Mouse (Mus musculus): Measurements from ENCODE around the gene Morc2a. TPM values are rescaled to one million over a fixed set of nuclear protein-coding genes. Genes with fewer than 3 reads are reported as not detected.
A peak's percentile ranks its signal among the peaks of the same experiment; 100 is the strongest.
"Not testable (repeated sequence)": the region's sequence is repeated elsewhere in the genome, so short reads cannot be mapped to it uniquely, and the experiment has no call there.

Morc2a gene
- polyA plus RNA-seq (2014; fragmentation: Nextera tagmentation; extraction: Ambion mirVana), result 31.0 and 37.0 TPM in 2 replicates

GRCm38 (mm10) chr11:3648964-3649841, at the start of gene Morc2a:
Morc2a (plus strand) TSS chr11:3649191.
- Histone ChIP-seq H3K4me3 (ENCODE audit: low read depth, low read length) (peak within 1 kb of the TSS; percentile 99), H3K4me1 (ENCODE audit: control insufficient read depth, insufficient read depth, low read length) (peaks cover 17% of the 10 kb centered on the region), H3K27ac (ENCODE audit: low read depth, low read length) (peak within 1 kb of the TSS; percentile 95), H3K9me3 (ENCODE audit: control insufficient read depth, low read length) (peaks cover 6% of the 10 kb centered on the region; the same call in 1 of the 2 replicates), H3K36me3 (ENCODE audit: control insufficient read depth, insufficient read depth, low read length) (peaks cover 17% of the 10 kb centered on the region), H3K27me3 (ENCODE audit: control insufficient read depth, insufficient read depth, low read length) (no peaks in the 10 kb centered on the region), H3K4me2 (ENCODE audit: low read depth, low read length) (peak within 1 kb of the TSS; percentile 76), H3K9ac (replicated peaks; ENCODE audit: low read depth, low read length) (peak within 1 kb of the TSS; percentile 94)
- peak; percentile 97 for ATAC-seq (ENCODE audit: low read depth)
- 2% methylated on average over 80 of the region's 81 CpGs for WGBS

- not testable (repeated sequence) for H3K9ac ChIP-seq (replicated peaks; ENCODE audit: low read depth, low read length)
Observed at GRCm38 (mm10) chr11:3601966-3602365, 47.0 kb upstream of the Morc2a start.

GRCm38 (mm10) chr11:3602687-3603086, 46.3 kb upstream of the Morc2a start:
- H3K27me3 ChIP-seq (ENCODE audit: control insufficient read depth, insufficient read depth, low read length); H3K4me1 ChIP-seq (ENCODE audit: control insufficient read depth, insufficient read depth, low read length); H3K36me3 ChIP-seq (ENCODE audit: control insufficient read depth, insufficient read depth, low read length); ATAC-seq (ENCODE audit: low read depth); H3K4me3 ChIP-seq (ENCODE audit: low read depth, low read length); H3K27ac ChIP-seq (ENCODE audit: low read depth, low read length); H3K9me3 ChIP-seq (ENCODE audit: control insufficient read depth, low read length); H3K4me2 ChIP-seq (ENCODE audit: low read depth, low read length); H3K9ac ChIP-seq (replicated peaks; ENCODE audit: low read depth, low read length): not testable (repeated sequence)
- 57% methylated on average over 2 of the region's 2 CpGs for WGBS

More at GRCm38 (mm10) chr11:3601966-3602365, 47.0 kb upstream of the Morc2a start:
- H3K4me2 ChIP-seq (ENCODE audit: low read depth, low read length); H3K27me3 ChIP-seq (ENCODE audit: control insufficient read depth, insufficient read depth, low read length); H3K4me3 ChIP-seq (ENCODE audit: low read depth, low read length); ATAC-seq (ENCODE audit: low read depth); H3K9me3 ChIP-seq (ENCODE audit: control insufficient read depth, low read length); H3K27ac ChIP-seq (ENCODE audit: low read depth, low read length); H3K4me1 ChIP-seq (ENCODE audit: control insufficient read depth, insufficient read depth, low read length); H3K36me3 ChIP-seq (ENCODE audit: control insufficient read depth, insufficient read depth, low read length): not testable (repeated sequence)
- 77% methylated on average over 1 of the region's 1 CpGs for WGBS

GRCm38 (mm10) chr11:3606456-3606855, 42.5 kb upstream of the Morc2a start:
- no peak overlapping the region for H3K4me3 ChIP-seq (ENCODE audit: low read depth, low read length)
- WGBS, result 85% methylated on average over 5 of the region's 5 CpGs
- H3K9ac ChIP-seq (replicated peaks; ENCODE audit: low read depth, low read length), result no peak overlapping the region
- no peak overlapping the region for H3K27ac ChIP-seq (ENCODE audit: low read depth, low read length)
- H3K4me2 ChIP-seq (ENCODE audit: low read depth, low read length), result no peak overlapping the region
- H3K9me3 ChIP-seq (ENCODE audit: control insufficient read depth, low read length), result no peaks in the 10 kb centered on the region
- no peaks in the 10 kb centered on the region for H3K4me1 ChIP-seq (ENCODE audit: control insufficient read depth, insufficient read depth, low read length)
- ATAC-seq (ENCODE audit: low read depth), result no peak
- H3K27me3 ChIP-seq (ENCODE audit: control insufficient read depth, insufficient read depth, low read length), result no peaks in the 10 kb centered on the region
- H3K36me3 ChIP-seq (ENCODE audit: control insufficient read depth, insufficient read depth, low read length), result no peaks in the 10 kb centered on the region

- H3K4me1 ChIP-seq (ENCODE audit: control insufficient read depth, insufficient read depth, low read length), result no peaks in the 10 kb centered on the region
- no peak overlapping the region for H3K9ac ChIP-seq (replicated peaks; ENCODE audit: low read depth, low read length)
- no peaks in the 10 kb centered on the region for H3K9me3 ChIP-seq (ENCODE audit: control insufficient read depth, low read length)
- no peak for ATAC-seq (ENCODE audit: low read depth)
- H3K27me3 ChIP-seq (ENCODE audit: control insufficient read depth, insufficient read depth, low read length), result no peaks in the 10 kb centered on the region
- no peak overlapping the region for H3K27ac ChIP-seq (ENCODE audit: low read depth, low read length)
- 95% methylated on average over 4 of the region's 4 CpGs for WGBS
- H3K4me2 ChIP-seq (ENCODE audit: low read depth, low read length), result no peak overlapping the region
- no peaks in the 10 kb centered on the region for H3K36me3 ChIP-seq (ENCODE audit: control insufficient read depth, insufficient read depth, low read length)
- H3K4me3 ChIP-seq (ENCODE audit: low read depth, low read length), result no peak overlapping the region
Observed at GRCm38 (mm10) chr11:3615576-3615975, 33.4 kb upstream of the Morc2a start.

GRCm38 (mm10) chr11:3622826-3623225, 26.2 kb upstream of the Morc2a start:
- no peak overlapping the region for H3K4me2 ChIP-seq (ENCODE audit: low read depth, low read length)
- H3K36me3 ChIP-seq (ENCODE audit: control insufficient read depth, insufficient read depth, low read length), result no peaks in the 10 kb centered on the region
- H3K9me3 ChIP-seq (ENCODE audit: control insufficient read depth, low read length), result no peaks in the 10 kb centered on the region
- 81% methylated on average over 5 of the region's 5 CpGs for WGBS
- ATAC-seq (ENCODE audit: low read depth), result no peak
- no peak overlapping the region for H3K9ac ChIP-seq (replicated peaks; ENCODE audit: low read depth, low read length)
- H3K27ac ChIP-seq (ENCODE audit: low read depth, low read length), result no peak overlapping the region
- H3K4me1 ChIP-seq (ENCODE audit: control insufficient read depth, insufficient read depth, low read length), result no peaks in the 10 kb centered on the region
- no peak overlapping the region for H3K4me3 ChIP-seq (ENCODE audit: low read depth, low read length)
- H3K27me3 ChIP-seq (ENCODE audit: control insufficient read depth, insufficient read depth, low read length), result no peaks in the 10 kb centered on the region

- no peak overlapping the region for H3K27ac ChIP-seq (ENCODE audit: low read depth, low read length)
- no peaks in the 10 kb centered on the region for H3K36me3 ChIP-seq (ENCODE audit: control insufficient read depth, insufficient read depth, low read length)
- WGBS, result 84% methylated on average over 4 of the region's 4 CpGs
- no peaks in the 10 kb centered on the region for H3K27me3 ChIP-seq (ENCODE audit: control insufficient read depth, insufficient read depth, low read length)
- ATAC-seq (ENCODE audit: low read depth), result no peak
- H3K4me3 ChIP-seq (ENCODE audit: low read depth, low read length), result no peak overlapping the region
- peaks cover 4% of the 10 kb centered on the region; the same call in 1 of the 2 replicates for H3K4me1 ChIP-seq (ENCODE audit: control insufficient read depth, insufficient read depth, low read length)
- H3K9ac ChIP-seq (replicated peaks; ENCODE audit: low read depth, low read length), result no peak overlapping the region
- no peaks in the 10 kb centered on the region for H3K9me3 ChIP-seq (ENCODE audit: control insufficient read depth, low read length)
- H3K4me2 ChIP-seq (ENCODE audit: low read depth, low read length), result no peak overlapping the region
Observed at GRCm38 (mm10) chr11:3624391-3625027, 24.5 kb upstream of the Morc2a start.

GRCm38 (mm10) chr11:3628999-3629491, 19.9 kb upstream of the Morc2a start:
- Histone ChIP-seq H3K4me3 (ENCODE audit: low read depth, low read length) (peak overlapping the region; percentile 36), H3K4me1 (ENCODE audit: control insufficient read depth, insufficient read depth, low read length) (peaks cover 4% of the 10 kb centered on the region; the same call in 1 of the 2 replicates), H3K27me3 (ENCODE audit: control insufficient read depth, insufficient read depth, low read length) (no peaks in the 10 kb centered on the region), H3K27ac (ENCODE audit: low read depth, low read length) (no peak overlapping the region), H3K36me3 (ENCODE audit: control insufficient read depth, insufficient read depth, low read length) (no peaks in the 10 kb centered on the region), H3K4me2 (ENCODE audit: low read depth, low read length) (peak overlapping the region; percentile 86), H3K9me3 (ENCODE audit: control insufficient read depth, low read length) (no peaks in the 10 kb centered on the region), H3K9ac (replicated peaks; ENCODE audit: low read depth, low read length) (peak overlapping the region; percentile 42; the same call in 1 of the 2 replicates)
- WGBS, result under 1% methylated on average over 32 of the region's 32 CpGs
- ATAC-seq (ENCODE audit: low read depth), result no peak; the same call in 1 of the 2 replicates

GRCm38 (mm10) chr11:3633269-3633668, 15.7 kb upstream of the Morc2a start:
- H3K27me3 ChIP-seq (ENCODE audit: control insufficient read depth, insufficient read depth, low read length); H3K36me3 ChIP-seq (ENCODE audit: control insufficient read depth, insufficient read depth, low read length); H3K4me2 ChIP-seq (ENCODE audit: low read depth, low read length); H3K9me3 ChIP-seq (ENCODE audit: control insufficient read depth, low read length); ATAC-seq (ENCODE audit: low read depth); H3K4me3 ChIP-seq (ENCODE audit: low read depth, low read length); H3K27ac ChIP-seq (ENCODE audit: low read depth, low read length); H3K4me1 ChIP-seq (ENCODE audit: control insufficient read depth, insufficient read depth, low read length); H3K9ac ChIP-seq (replicated peaks; ENCODE audit: low read depth, low read length): not testable (repeated sequence)
- 88% methylated on average over 8 of the region's 8 CpGs for WGBS
